Mouse (Mus musculus): ENCODE measurements at regions not wholly inside any gene's neighbourhood (a gene's known extent, or its start where the extent isn't known, plus 50 kb on each side); places are given as distances from the start of the nearest gene placed in this dataset.

DNA sequence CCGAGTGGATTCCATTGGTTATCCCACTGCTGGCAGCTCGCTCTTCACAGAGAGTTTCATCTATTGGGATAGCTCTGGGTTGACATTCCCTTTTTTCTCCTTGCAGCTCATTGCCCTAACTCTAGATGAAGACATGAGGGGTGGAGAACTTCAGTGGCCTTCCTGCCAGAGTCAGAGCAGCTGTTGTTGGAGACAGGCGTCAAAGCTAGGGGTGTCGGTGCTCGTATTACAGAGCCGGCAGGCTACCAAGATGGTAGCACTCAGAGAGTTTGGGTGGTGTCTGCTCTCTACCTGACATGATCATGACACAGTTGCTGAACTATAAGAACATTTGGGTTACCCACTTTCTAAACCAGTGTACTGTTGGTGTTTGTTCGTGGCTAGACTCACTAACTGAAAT is 162.5 kb upstream of the Trib2 start:
- Histone ChIP-seq H3K27ac (ENCODE audit: control insufficient read depth, low read depth, low read length) (no peak overlapping the region), H3K36me3 (ENCODE audit: control insufficient read depth in 1 of 2, insufficient read depth in 2 of 2, low read length in 2 of 2) (no peaks in the 10 kb centered on the region), H3K4me3 (ENCODE audit: control insufficient read depth in 1 of 2, insufficient read depth in 1 of 2, low read depth in 2 of 2, low read length in 2 of 2) (no peak overlapping the region), H3K9ac (ENCODE audit: control insufficient read depth, low read depth, low read length, poor library complexity, severe bottlenecking) (no peak overlapping the region), H3K9me3 (replicated peaks; ENCODE audit: insufficient read depth, low read length) (no peaks in the 10 kb centered on the region), H3K4me1 (ENCODE audit: control insufficient read depth in 1 of 2, insufficient read depth in 2 of 2, low read length in 2 of 2) (no peaks in the 10 kb centered on the region), H3K27me3 (ENCODE audit: control insufficient read depth in 1 of 2, insufficient read depth in 2 of 2, low read length in 2 of 2) (no peaks in the 10 kb centered on the region), H3K79me2 (ENCODE audit: control insufficient read depth, insufficient read depth, low read length, poor library complexity) (no peaks in the 10 kb centered on the region)
- DNase-seq (ENCODE audit: low read depth, low spot score), result no peak
- TF ChIP-seq NRF1 (IDR thresholded peaks at IDR 0.05; ENCODE audit: insufficient read depth, low read depth, low read length, poor library complexity, severe bottlenecking), result no peak
- TF ChIP-seq ZC3H11A (IDR thresholded peaks at IDR 0.05; ENCODE audit: low read depth, low read length), result no peak
- no peak for TF ChIP-seq E2F4 (IDR thresholded peaks at IDR 0.05; ENCODE audit: borderline replicate concordance, low read depth, low read length)
- TF ChIP-seq MAFK (IDR thresholded peaks at IDR 0.05; ENCODE audit: borderline replicate concordance, low read depth, low read length), result no peak
- no peak for TF ChIP-seq MYB (IDR thresholded peaks at IDR 0.05; ENCODE audit: low read depth, low read length)
- TF ChIP-seq JUND (IDR thresholded peaks at IDR 0.05; ENCODE audit: low read depth, low read length), result no peak
- no peak for TF ChIP-seq EP300 (IDR thresholded peaks at IDR 0.05; ENCODE audit: low read depth in 1 of 2, low read length in 2 of 2)
- no peak for TF ChIP-seq ZKSCAN1 (IDR thresholded peaks at IDR 0.05; ENCODE audit: low read depth, low read length)
- TF ChIP-seq POLR2AphosphoS2 (IDR thresholded peaks at IDR 0.05; ENCODE audit: low read length), result no peak
- no peak for TF ChIP-seq CHD1 (IDR thresholded peaks at IDR 0.05; ENCODE audit: low read depth, low read length)
- no peak for TF ChIP-seq USF1 (IDR thresholded peaks at IDR 0.05; ENCODE audit: low read depth, low read length)
- TF ChIP-seq ZMIZ1 (IDR thresholded peaks at IDR 0.05; ENCODE audit: low read depth, low read length), result no peak
- TF ChIP-seq ZNF384 (IDR thresholded peaks at IDR 0.05; ENCODE audit: low read depth, low read length), result no peak
- TF ChIP-seq RAD21 (IDR thresholded peaks at IDR 0.05; ENCODE audit: low read depth, low read length), result no peak
- no peak for TF ChIP-seq ELF1 (IDR thresholded peaks at IDR 0.05; ENCODE audit: low read depth, low read length)
- no peak for TF ChIP-seq GABPA (IDR thresholded peaks at IDR 0.05; ENCODE audit: low read depth, low read length)
- no peak for TF ChIP-seq TBP (IDR thresholded peaks at IDR 0.05; ENCODE audit: low read depth, low read length)

DNA sequence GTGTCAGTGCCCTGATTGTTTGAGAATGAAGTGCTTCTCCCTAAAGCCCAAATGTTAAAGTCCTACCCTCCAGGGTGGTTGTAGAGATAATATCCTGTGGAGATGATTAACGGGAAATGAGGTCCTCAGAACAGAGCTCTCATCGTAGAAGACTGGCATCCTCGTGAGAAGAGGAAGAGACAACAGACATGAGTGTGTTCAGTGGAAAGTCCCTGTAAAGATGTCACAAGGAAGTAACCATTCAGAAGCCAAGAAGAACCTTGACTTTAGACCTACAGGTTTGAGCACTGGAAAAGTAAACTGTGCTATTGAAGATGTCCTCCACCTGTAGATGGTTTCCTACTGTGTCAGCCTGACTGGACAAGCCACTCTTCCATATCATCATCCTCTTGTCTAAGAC is 155.1 kb upstream of the Trib2 start:
- Histone ChIP-seq H3K27me3 (ENCODE audit: control insufficient read depth in 1 of 2, insufficient read depth in 2 of 2, low read length in 2 of 2) (no peaks in the 10 kb centered on the region), H3K4me3 (ENCODE audit: control insufficient read depth in 1 of 2, insufficient read depth in 1 of 2, low read depth in 2 of 2, low read length in 2 of 2) (no peak overlapping the region), H3K36me3 (ENCODE audit: control insufficient read depth in 1 of 2, insufficient read depth in 2 of 2, low read length in 2 of 2) (no peaks in the 10 kb centered on the region), H3K9ac (ENCODE audit: control insufficient read depth, low read depth, low read length, poor library complexity, severe bottlenecking) (no peak overlapping the region), H3K4me1 (ENCODE audit: control insufficient read depth in 1 of 2, insufficient read depth in 2 of 2, low read length in 2 of 2) (no peaks in the 10 kb centered on the region; a peak in 1 of 4 replicates), H3K9me3 (replicated peaks; ENCODE audit: insufficient read depth, low read length) (no peaks in the 10 kb centered on the region), H3K27ac (ENCODE audit: control insufficient read depth, low read depth, low read length) (no peak overlapping the region), H3K79me2 (ENCODE audit: control insufficient read depth, insufficient read depth, low read length, poor library complexity) (no peaks in the 10 kb centered on the region)
- DNase-seq (ENCODE audit: low read depth, low spot score), result no peak
- TF ChIP-seq NRF1 (IDR thresholded peaks at IDR 0.05; ENCODE audit: insufficient read depth, low read depth, low read length, poor library complexity, severe bottlenecking) (no peak), UBTF (IDR thresholded peaks at IDR 0.05; ENCODE audit: borderline replicate concordance, insufficient read depth, low read depth, low read length) (no peak), EP300 (IDR thresholded peaks at IDR 0.05; ENCODE audit: low read depth in 1 of 2, low read length in 2 of 2) (no peak), POLR2AphosphoS2 (IDR thresholded peaks at IDR 0.05; ENCODE audit: low read length) (no peak), JUND (IDR thresholded peaks at IDR 0.05; ENCODE audit: low read depth, low read length) (no peak), MXI1 (IDR thresholded peaks at IDR 0.05; ENCODE audit: low read depth, low read length) (no peak), ETS1 (IDR thresholded peaks at IDR 0.05; ENCODE audit: low read depth, low read length) (no peak), USF1 (IDR thresholded peaks at IDR 0.05; ENCODE audit: low read depth, low read length) (no peak), RCOR1 (IDR thresholded peaks at IDR 0.05; ENCODE audit: low read depth, low read length) (no peak), ZC3H11A (IDR thresholded peaks at IDR 0.05; ENCODE audit: low read depth, low read length) (no peak), NELFE (IDR thresholded peaks at IDR 0.05; ENCODE audit: low read depth, low read length) (no peak), TBP (IDR thresholded peaks at IDR 0.05; ENCODE audit: low read depth, low read length) (no peak), USF2 (IDR thresholded peaks at IDR 0.05; ENCODE audit: borderline replicate concordance in 1 of 2, insufficient read depth in 1 of 2, low read depth in 1 of 2, low read length in 2 of 2) (no peak), ELF1 (IDR thresholded peaks at IDR 0.05; ENCODE audit: low read depth, low read length) (no peak), MYB (IDR thresholded peaks at IDR 0.05; ENCODE audit: low read depth, low read length) (no peak)

Measured in MEL (cell line).